Mouse (Mus musculus) G1E (cell line): ENCODE measurements around the gene G6pc. TPM values are rescaled to one million over a fixed set of nuclear protein-coding genes. Genes with fewer than 3 reads are reported as not detected.

Experiments used
- ATAC-seq: 2 replicates; pipeline ENCODE4 v1.8.0; 2016; ENCODE audit warnings: mild to moderate bottlenecking; ENCODE audit not compliant: insufficient number of reproducible peaks, poor library complexity, low FRiP score, severe bottlenecking; ENCODE audit errors: extremely low read depth
- DNase-seq: peaks from one replicate; pipeline ENCODE4 v3.0.0; 2012; ENCODE audit warnings: low spot score
- H3K27me3 ChIP-seq: 2 replicates; pipeline ENCODE4 v1.6.1; 2012; ENCODE audit warnings: mild to moderate bottlenecking, low read length, inconsistent platforms; ENCODE audit not compliant: insufficient read depth
- H3K36me3 ChIP-seq: replicated peaks from 2 replicates; pipeline ENCODE3; 2012; ENCODE audit warnings: mild to moderate bottlenecking, inconsistent platforms
- H3K4me1 ChIP-seq: 2 replicates; pipeline ENCODE4 v1.6.1; 2012; ENCODE audit warnings: low read depth, low read length, inconsistent platforms, mixed read lengths; ENCODE audit not compliant: insufficient read depth
- H3K4me3 ChIP-seq: 2 replicates; pipeline ENCODE4 v1.5.1; 2012; ENCODE audit warnings: low read depth, mild to moderate bottlenecking, inconsistent platforms, low read length, moderate library complexity, mixed read lengths
- H3K9me3 ChIP-seq: replicated peaks from 2 replicates; pipeline ENCODE4 v1.6.1; 2012; ENCODE audit warnings: inconsistent platforms
- CTCF ChIP-seq: IDR thresholded peaks from 2 replicates; pipeline ENCODE4 v1.5.1; 2012; ENCODE audit warnings: low read depth, low read length, inconsistent platforms, mixed read lengths
- GATA1 ChIP-seq: IDR thresholded peaks from 2 replicates; pipeline ENCODE4 v1.6.1; 2012; ENCODE audit warnings: borderline replicate concordance, low read length, inconsistent platforms, mixed read lengths
- GATA2 ChIP-seq: IDR thresholded peaks from 2 replicates; pipeline ENCODE4 v1.6.1; 2012; ENCODE audit warnings: low read depth, low read length, inconsistent platforms, borderline replicate concordance
- POLR2AphosphoS5 ChIP-seq: IDR thresholded peaks from 2 replicates; pipeline ENCODE4 v1.6.1; 2012; ENCODE audit warnings: low read depth, low read length, inconsistent platforms; ENCODE audit not compliant: insufficient replicate concordance
- TAL1 ChIP-seq: conservative IDR thresholded peaks from 2 replicates; pipeline ENCODE4 v1.6.1; 2012; ENCODE audit warnings: low read depth, low read length, inconsistent platforms, mixed read lengths
- polyA plus RNA-seq: library from polyadenylated mRNA; stranded (reverse); fragments of >175 nt; gene quantifications from 2 replicates; pipeline ENCODE4 v1.2.3, GENCODE M21; 2012
- total RNA-seq, 2 experiments: library from RNA; stranded (forward) in 1 of 2; stranded (reverse) in 1 of 2; fragments of 200-1000 nt in 1 of 2; fragments of >200 nt in 1 of 2; fragmentation: Nextera tagmentation in 1 of 2; gene quantifications; 2 replicates each; pipeline ENCODE4 v1.2.3; 2014 to 2017

Gene G6pc
- total and polyA plus RNA-seq, 3 experiments: 0.05 TPM; not detected in 2

DNA sequence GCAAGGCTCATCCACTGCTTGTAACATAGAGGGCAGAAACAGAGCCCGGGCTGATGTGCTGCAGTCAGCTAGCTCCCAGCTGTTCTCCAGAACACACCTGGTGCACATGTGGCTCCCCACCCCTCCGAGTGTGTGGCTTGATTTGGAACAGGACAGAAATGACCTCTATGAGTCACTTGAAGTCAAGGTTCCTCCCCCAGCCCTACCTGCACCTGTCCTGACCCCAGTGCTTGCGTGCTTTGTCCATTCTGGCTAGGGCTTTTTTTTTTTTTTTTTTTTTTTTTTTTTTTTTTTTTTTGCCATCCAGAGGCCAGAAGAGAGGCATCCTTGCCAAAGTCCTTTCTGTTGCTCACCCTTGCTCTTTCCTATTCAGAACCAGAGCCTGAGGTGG, 15.6 kb upstream of the G6pc start:
- TF ChIP-seq CTCF: no peak
- TF ChIP-seq POLR2AphosphoS5: no peak
- no peak for TF ChIP-seq GATA2
- H3K27me3 ChIP-seq: peaks cover 38% of the 10 kb centered on the region
- no peak overlapping the region for H3K4me3 ChIP-seq
- no peaks in the 10 kb centered on the region for H3K36me3 ChIP-seq
- DNase-seq (no peak), ATAC-seq (no peak)
- H3K4me1 ChIP-seq: no peaks in the 10 kb centered on the region
- no peaks in the 10 kb centered on the region for H3K9me3 ChIP-seq

GRCm38 (mm10) chr11:101353436-101353835, 13.9 kb upstream of the G6pc start:
- DNase-seq (no peak), ATAC-seq (no peak)
- no peak for TF ChIP-seq GATA2
- TF ChIP-seq GATA1: no peak
- TF ChIP-seq CTCF: no peak
- TF ChIP-seq POLR2AphosphoS5: no peak
- no peak for TF ChIP-seq TAL1
- H3K4me1 ChIP-seq: peaks cover 2% of the 10 kb centered on the region; the same call in 1 of the 2 replicates
- peaks cover 48% of the 10 kb centered on the region for H3K27me3 ChIP-seq
- no peak overlapping the region for H3K4me3 ChIP-seq
- H3K9me3 ChIP-seq: no peaks in the 10 kb centered on the region
- H3K36me3 ChIP-seq: no peaks in the 10 kb centered on the region

- TF ChIP-seq GATA1: no peak
- no peak for TF ChIP-seq TAL1
- no peak for TF ChIP-seq POLR2AphosphoS5
- TF ChIP-seq CTCF: no peak
- no peak for TF ChIP-seq GATA2
- Histone ChIP-seq H3K9me3 (no peaks in the 10 kb centered on the region), H3K4me1 (peaks cover 2% of the 10 kb centered on the region; the same call in 1 of the 2 replicates), H3K27me3 (peaks cover 44% of the 10 kb centered on the region), H3K36me3 (no peaks in the 10 kb centered on the region), H3K4me3 (no peak overlapping the region)
- ATAC-seq (no peak), DNase-seq (no peak)
Observed at GRCm38 (mm10) chr11:101354438-101355010, 12.8 kb upstream of the G6pc start.

GRCm38 (mm10) chr11:101355916-101356315, 11.4 kb upstream of the G6pc start:
- Histone ChIP-seq H3K9me3 (no peaks in the 10 kb centered on the region), H3K4me3 (no peak overlapping the region), H3K4me1 (peaks cover 2% of the 10 kb centered on the region; the same call in 1 of the 2 replicates), H3K27me3 (peaks cover 40% of the 10 kb centered on the region), H3K36me3 (no peaks in the 10 kb centered on the region)
- TF ChIP-seq TAL1 (no peak), GATA1 (no peak), POLR2AphosphoS5 (no peak), GATA2 (no peak), CTCF (no peak)
- DNase-seq (no peak), ATAC-seq (no peak)

DNA sequence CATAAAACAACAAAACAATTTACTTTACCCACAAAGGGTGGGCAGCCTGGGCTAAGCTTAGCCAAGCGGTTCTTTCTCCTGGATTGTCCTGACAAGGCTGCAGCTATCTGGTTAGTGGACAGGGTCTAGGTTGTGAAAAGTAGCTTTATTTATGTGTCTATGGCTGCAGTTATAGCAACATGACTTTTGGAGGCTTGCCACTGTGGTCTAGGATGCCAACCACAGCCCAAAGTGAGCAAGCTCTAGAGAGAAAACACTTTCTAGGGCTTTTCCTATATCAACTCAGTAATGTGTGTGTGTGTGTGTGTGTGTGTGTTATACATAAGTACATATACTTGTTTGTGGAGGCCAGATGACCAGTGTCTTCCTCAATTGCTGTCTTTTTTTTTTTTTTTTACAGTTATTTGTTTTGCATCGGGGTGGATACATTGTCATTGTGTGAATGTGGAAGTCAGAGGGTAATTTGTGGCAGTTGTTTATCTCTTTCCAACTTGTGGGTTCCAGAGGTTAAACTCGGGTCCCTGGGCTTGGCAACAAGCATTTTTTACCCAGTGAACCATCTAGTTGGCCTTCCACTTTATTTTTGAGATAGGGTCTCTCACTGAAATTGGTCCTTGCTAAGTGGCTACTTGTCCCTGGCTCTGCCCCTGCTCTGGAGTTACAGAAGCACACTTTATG, 9.7 kb upstream of the G6pc start:
- no peak for TF ChIP-seq GATA2
- TF ChIP-seq GATA1: no peak
- TF ChIP-seq POLR2AphosphoS5: no peak
- TF ChIP-seq CTCF: no peak
- no peak for TF ChIP-seq TAL1
- Histone ChIP-seq H3K9me3 (no peaks in the 10 kb centered on the region), H3K27me3 (peaks cover 34% of the 10 kb centered on the region), H3K4me3 (no peak overlapping the region), H3K4me1 (peaks cover 2% of the 10 kb centered on the region; the same call in 1 of the 2 replicates), H3K36me3 (no peaks in the 10 kb centered on the region)
- DNase-seq (no peak), ATAC-seq (no peak)

GRCm38 (mm10) chr11:101359776-101360175, 7.6 kb upstream of the G6pc start:
- Histone ChIP-seq H3K9me3 (no peaks in the 10 kb centered on the region), H3K36me3 (no peaks in the 10 kb centered on the region), H3K4me3 (no peak overlapping the region), H3K4me1 (peaks cover 6% of the 10 kb centered on the region), H3K27me3 (peaks cover 31% of the 10 kb centered on the region)
- DNase-seq (no peak), ATAC-seq (no peak)
- TF ChIP-seq TAL1 (no peak), GATA2 (no peak), POLR2AphosphoS5 (no peak), CTCF (no peak), GATA1 (no peak)
